Mouse (Mus musculus): ENCODE results near the gene Chd4. TPM values are rescaled to one million over a fixed set of nuclear protein-coding genes. Genes with fewer than 3 reads are reported as not detected.

Chd4 gene
- polyA plus RNA-seq, 1 experiment from 2014 or later = 53.5 TPM

- peaks cover 22% of the 10 kb centered on the region for H3K36me3 ChIP-seq (ENCODE audit: insufficient read depth, low read length)
These were observed 34.1 kb downstream of the Chd4 start for GRCm38 (mm10) chr6:125129710-125130402.

GRCm38 (mm10) chr6:125131302-125132156, 35.7 kb downstream of the Chd4 start, which contains the start of gene Nop2:
Gene Nop2 (plus strand): TSS chr6:125131909.
- Histone ChIP-seq H3K9ac (replicated peaks; ENCODE audit: low read depth) (peak within 1 kb of the TSS; percentile 69), H3K9me3 (ENCODE audit: low read length) (no peaks in the 10 kb centered on the region), H3K4me3 (ENCODE audit: low read depth, low read length) (peak within 1 kb of the TSS; percentile 78), H3K27ac (ENCODE audit: low read length) (peak within 1 kb of the TSS; percentile 68), H3K27me3 (replicated peaks; ENCODE audit: insufficient read depth, low read length) (no peaks in the 10 kb centered on the region), H3K4me2 (replicated peaks; ENCODE audit: low read depth, low read length) (peak within 1 kb of the TSS; percentile 91), H3K36me3 (ENCODE audit: insufficient read depth, low read length) (peaks cover 25% of the 10 kb centered on the region), H3K4me1 (ENCODE audit: insufficient read depth, low read depth, low read length) (peaks cover 2% of the 10 kb centered on the region; the same call in 1 of the 2 replicates)
- under 1% methylated on average over 53 of the region's 66 CpGs for WGBS
- DNase-seq (ENCODE audit: low spot score) (peak; percentile 97), ATAC-seq (peak; percentile 97)
- TF ChIP-seq CTCF (IDR thresholded peaks at IDR 0.05) = no peak
- 0 out of 2 replicates have a peak, but pooled peaks have one; percentile 19 for TF ChIP-seq EP300 (IDR thresholded peaks at IDR 0.05)

More at GRCm38 (mm10) chr6:125129710-125130402, 34.1 kb downstream of the Chd4 start:
- DNase-seq (ENCODE audit: low spot score) (no peak), ATAC-seq (no peak)
- TF ChIP-seq EP300 (IDR thresholded peaks at IDR 0.05) (no peak), CTCF (IDR thresholded peaks at IDR 0.05) (no peak)
- no peaks in the 10 kb centered on the region for H3K27me3 ChIP-seq (replicated peaks; ENCODE audit: insufficient read depth, low read length)
- H3K9me3 ChIP-seq (ENCODE audit: low read length) = no peaks in the 10 kb centered on the region
- no peak overlapping the region for H3K4me2 ChIP-seq (replicated peaks; ENCODE audit: low read depth, low read length)
- peaks cover 2% of the 10 kb centered on the region; the same call in 1 of the 2 replicates for H3K4me1 ChIP-seq (ENCODE audit: insufficient read depth, low read depth, low read length)
- WGBS = 86% methylated on average over 19 of the region's 20 CpGs
- no peak overlapping the region for H3K4me3 ChIP-seq (ENCODE audit: low read depth, low read length)
- no peak overlapping the region for H3K9ac ChIP-seq (replicated peaks; ENCODE audit: low read depth)
- no peak overlapping the region for H3K27ac ChIP-seq (ENCODE audit: low read length)

- no peak for DNase-seq (ENCODE audit: low spot score)
- peaks cover 2% of the 10 kb centered on the region; the same call in 1 of the 2 replicates for H3K4me1 ChIP-seq (ENCODE audit: insufficient read depth, low read depth, low read length)
- H3K4me3 ChIP-seq (ENCODE audit: low read depth, low read length) = peak overlapping the region; percentile 78
- peak overlapping the region; percentile 91 for H3K4me2 ChIP-seq (replicated peaks; ENCODE audit: low read depth, low read length)
- 4% methylated on average over 11 of the region's 11 CpGs for WGBS
- H3K9me3 ChIP-seq (ENCODE audit: low read length) = no peaks in the 10 kb centered on the region
- H3K27ac ChIP-seq (ENCODE audit: low read length) = no peak overlapping the region
- H3K9ac ChIP-seq (replicated peaks; ENCODE audit: low read depth) = peak overlapping the region; percentile 69
- no peaks in the 10 kb centered on the region for H3K27me3 ChIP-seq (replicated peaks; ENCODE audit: insufficient read depth, low read length)
- TF ChIP-seq CTCF (IDR thresholded peaks at IDR 0.05) (no peak), EP300 (IDR thresholded peaks at IDR 0.05) (no peak)
- ATAC-seq = no peak
- peaks cover 18% of the 10 kb centered on the region for H3K36me3 ChIP-seq (ENCODE audit: insufficient read depth, low read length)
These were observed 36.7 kb downstream of the Chd4 start for GRCm38 (mm10) chr6:125132470-125132869.

GRCm38 (mm10) chr6:125137002-125137671, 41.4 kb downstream of the Chd4 start:
- H3K36me3 ChIP-seq (ENCODE audit: insufficient read depth, low read length) = peaks cover 20% of the 10 kb centered on the region
- WGBS = 90% methylated on average over 19 of the region's 19 CpGs
- no peak for ATAC-seq
- H3K4me3 ChIP-seq (ENCODE audit: low read depth, low read length) = no peak overlapping the region
- no peak overlapping the region for H3K27ac ChIP-seq (ENCODE audit: low read length)
- H3K4me1 ChIP-seq (ENCODE audit: insufficient read depth, low read depth, low read length) = peaks cover 2% of the 10 kb centered on the region; the same call in 1 of the 2 replicates
- DNase-seq (ENCODE audit: low spot score) = peak; percentile 42
- peak; percentile 66 for TF ChIP-seq CTCF (IDR thresholded peaks at IDR 0.05)
- no peak for TF ChIP-seq EP300 (IDR thresholded peaks at IDR 0.05)
- H3K9ac ChIP-seq (replicated peaks; ENCODE audit: low read depth) = no peak overlapping the region
- no peaks in the 10 kb centered on the region for H3K27me3 ChIP-seq (replicated peaks; ENCODE audit: insufficient read depth, low read length)
- H3K4me2 ChIP-seq (replicated peaks; ENCODE audit: low read depth, low read length) = no peak overlapping the region
- no peaks in the 10 kb centered on the region for H3K9me3 ChIP-seq (ENCODE audit: low read length)

GRCm38 (mm10) chr6:125139747-125140146, 44.0 kb downstream of the Chd4 start:
- DNase-seq (ENCODE audit: low spot score) (no peak), ATAC-seq (no peak)
- Histone ChIP-seq H3K9me3 (ENCODE audit: low read length) (no peaks in the 10 kb centered on the region), H3K9ac (replicated peaks; ENCODE audit: low read depth) (no peak overlapping the region), H3K27me3 (replicated peaks; ENCODE audit: insufficient read depth, low read length) (no peaks in the 10 kb centered on the region), H3K4me1 (ENCODE audit: insufficient read depth, low read depth, low read length) (no peaks in the 10 kb centered on the region), H3K4me3 (ENCODE audit: low read depth, low read length) (no peak overlapping the region), H3K4me2 (replicated peaks; ENCODE audit: low read depth, low read length) (no peak overlapping the region), H3K36me3 (ENCODE audit: insufficient read depth, low read length) (peaks cover 20% of the 10 kb centered on the region), H3K27ac (ENCODE audit: low read length) (no peak overlapping the region)
- 88% methylated on average over 7 of the region's 7 CpGs for WGBS
- TF ChIP-seq EP300 (IDR thresholded peaks at IDR 0.05) = no peak
- TF ChIP-seq CTCF (IDR thresholded peaks at IDR 0.05) = no peak

GRCm38 (mm10) chr6:125142436-125142835, 46.7 kb downstream of the Chd4 start:
- Histone ChIP-seq H3K4me2 (replicated peaks; ENCODE audit: low read depth, low read length) (no peak overlapping the region), H3K4me3 (ENCODE audit: low read depth, low read length) (no peak overlapping the region), H3K27me3 (replicated peaks; ENCODE audit: insufficient read depth, low read length) (no peaks in the 10 kb centered on the region), H3K9me3 (ENCODE audit: low read length) (no peaks in the 10 kb centered on the region), H3K4me1 (ENCODE audit: insufficient read depth, low read depth, low read length) (no peaks in the 10 kb centered on the region), H3K9ac (replicated peaks; ENCODE audit: low read depth) (no peak overlapping the region), H3K27ac (ENCODE audit: low read length) (no peak overlapping the region), H3K36me3 (ENCODE audit: insufficient read depth, low read length) (peaks cover 15% of the 10 kb centered on the region)
- ATAC-seq (no peak), DNase-seq (ENCODE audit: low spot score) (no peak)
- TF ChIP-seq CTCF (IDR thresholded peaks at IDR 0.05) = no peak
- TF ChIP-seq EP300 (IDR thresholded peaks at IDR 0.05) = no peak
- whole genome bisulfite sequencing = 91% methylated on average over 8 of the region's 8 CpGs

All from lung, postnatal 0 days (tissue).